In genomic region chr1:126747914-126748313, GRCm38 (mm10) we compare ENCODE assay signal across 25 mouse cellular contexts.
A peak's percentile ranks its signal among the peaks of the same experiment; 100 is the strongest.
DNase-seq lines count a peak whose midpoint lies in the region; ATAC-seq and TF ChIP-seq lines count a peak whose summit lies in the region.
"Had no signal": no experiment of that assay in that cellular context is flagged by ENCODE, and none has a peak within 500 bp of the region (broad histone marks: within the 10 kb centered on the region; RNA-seq: fewer than 3 reads in every experiment).

No protein-coding gene starts in this region.

- no peak overlapping the region for H3K9ac ChIP-seq in intestine, embryonic 15.5 days
- no peak overlapping the region for H3K9ac ChIP-seq in stomach, postnatal 0 days (ENCODE audit: low read length)
- H3K9ac ChIP-seq: embryonic facial prominence, embryonic 15.5 days; forebrain, embryonic 15.5 days; heart, embryonic 15.5 days; hindbrain, embryonic 15.5 days had no signal

- peak; percentile 88 for ATAC-seq in CD4-positive, CD25-positive, alpha-beta regulatory T cell, adult 4 months
- peak; percentile 79 for ATAC-seq in intestine, embryonic 15.5 days
- peak; percentile 78 for ATAC-seq in stomach, postnatal 0 days (ENCODE audit: low FRiP score, low TSS enrichment)
- ATAC-seq: forebrain, embryonic 15.5 days had no signal

- TF ChIP-seq EP300 in stomach, postnatal 0 days (optimal IDR thresholded peaks at IDR 0.05) = no peak

- no peaks in the 10 kb centered on the region for H3K36me3 ChIP-seq in intestine, embryonic 15.5 days
- H3K36me3 ChIP-seq in stomach, postnatal 0 days (ENCODE audit: control insufficient read depth, insufficient read depth, low read length) = no peaks in the 10 kb centered on the region
- H3K36me3 ChIP-seq: embryonic facial prominence, embryonic 15.5 days; forebrain, embryonic 10.5 days; forebrain, embryonic 15.5 days; heart, embryonic 15.5 days; hindbrain, embryonic 10.5 days; hindbrain, embryonic 15.5 days had no signal

- no peak overlapping the region for H3K4me2 ChIP-seq in intestine, embryonic 15.5 days (replicated peaks)
- no peak overlapping the region for H3K4me2 ChIP-seq in stomach, postnatal 0 days (replicated peaks; ENCODE audit: low read depth)
- H3K4me2 ChIP-seq: embryonic facial prominence, embryonic 15.5 days; forebrain, embryonic 15.5 days; heart, embryonic 11.5 days; heart, embryonic 15.5 days; hindbrain, embryonic 15.5 days had no signal

- no peaks in the 10 kb centered on the region for H3K9me3 ChIP-seq in intestine, embryonic 15.5 days
- no peaks in the 10 kb centered on the region for H3K9me3 ChIP-seq in stomach, postnatal 0 days (ENCODE audit: control insufficient read depth, low read length)
- H3K9me3 ChIP-seq: embryonic facial prominence, embryonic 15.5 days; forebrain, embryonic 10.5 days; forebrain, embryonic 15.5 days; heart, embryonic 15.5 days; hindbrain, embryonic 10.5 days; hindbrain, embryonic 15.5 days had no signal

- H3K4me3 ChIP-seq in intestine, embryonic 15.5 days (replicated peaks) = no peak overlapping the region
- no peak overlapping the region for H3K4me3 ChIP-seq in stomach, postnatal 0 days (ENCODE audit: low read depth, low read length)
- H3K4me3 ChIP-seq: embryonic facial prominence, embryonic 15.5 days; erythroblast, embryonic 14.5 days; forebrain, embryonic 10.5 days; forebrain, embryonic 15.5 days; heart, adult 2 months; heart, embryonic 15.5 days; hindbrain, embryonic 10.5 days; hindbrain, embryonic 15.5 days had no signal

- H3K27me3 ChIP-seq in intestine, embryonic 15.5 days (replicated peaks) = no peaks in the 10 kb centered on the region
- no peaks in the 10 kb centered on the region for H3K27me3 ChIP-seq in stomach, postnatal 0 days (ENCODE audit: control insufficient read depth, insufficient read depth, low read length)
- H3K27me3 ChIP-seq: embryonic facial prominence, embryonic 15.5 days; forebrain, embryonic 15.5 days; heart, embryonic 15.5 days; hindbrain, embryonic 15.5 days had no signal

- WGBS in intestine, embryonic 15.5 days = 51% methylated on average over 4 of the region's 4 CpGs
- WGBS in stomach, postnatal 0 days = 54% methylated on average over 4 of the region's 4 CpGs

- H3K27ac ChIP-seq in intestine, embryonic 15.5 days = no peak overlapping the region
- H3K27ac ChIP-seq in stomach, postnatal 0 days (replicated peaks) = no peak overlapping the region
- H3K27ac ChIP-seq: embryonic facial prominence, embryonic 15.5 days; forebrain, embryonic 10.5 days; forebrain, embryonic 15.5 days; heart, adult 2 months; heart, embryonic 15.5 days; hindbrain, embryonic 15.5 days had no signal

- TF ChIP-seq CTCF in stomach, postnatal 0 days (IDR thresholded peaks at IDR 0.05; ENCODE audit: low read depth) = no peak

- peak; percentile 19 for DNase-seq in CD4-positive helper T cell, adult 2 months (ENCODE audit: low read depth, low spot score)
- peak; percentile 29 for DNase-seq in stomach, postnatal 0 days (ENCODE audit: low spot score)
- DNase-seq in gastrocnemius, adult 8-10 months (ENCODE audit: low spot score in 2 of 2) = no peak
- DNase-seq in urinary bladder, postnatal 4 days (ENCODE audit: low spot score in 2 of 2) = no peak
- DNase-seq in layer of hippocampus, postnatal 14 days (ENCODE audit: low spot score in 2 of 2) = no peak
- DNase-seq: adrenal gland, postnatal 10 days; B cell, adult 2 months; cerebellum, adult 11 months; cerebellum, adult 8-10 months; cerebellum, postnatal 14 days; embryo, embryonic 11 days; gastrocnemius, postnatal 10 days; heart, adult 2 months; heart, postnatal 14 days; kidney, adult 11 months had no signal

- H3K4me1 ChIP-seq in intestine, embryonic 15.5 days (replicated peaks) = no peaks in the 10 kb centered on the region
- no peaks in the 10 kb centered on the region for H3K4me1 ChIP-seq in stomach, postnatal 0 days (replicated peaks; ENCODE audit: control insufficient read depth, insufficient read depth)
- H3K4me1 ChIP-seq: embryonic facial prominence, embryonic 15.5 days; heart, embryonic 15.5 days had no signal

Comparison
In these comparisons a context has a peak if more than half of its experiments do, and no peak if none do; other contexts are left out.
1. DNase-seq: peak in CD4-positive helper T cell, adult 2 months (single experiment) and stomach, postnatal 0 days (single experiment); none in gastrocnemius, adult 8-10 months (0 of 2), urinary bladder, postnatal 4 days (0 of 2) and layer of hippocampus, postnatal 14 days (0 of 2).
2. Peak in every context shown above with its lines, with median percentiles within 50 percentile points of each other: ATAC-seq.